Mouse (Mus musculus) midbrain, embryonic 12.5 days (tissue): ENCODE data around the gene Ppp1r2. TPM values are rescaled to one million over a fixed set of nuclear protein-coding genes. Genes with fewer than 3 reads are reported as not detected.

Source experiments
- ATAC-seq: fragments of 200-750 bp; cut with Nextera tagmentation; 2 replicates; pipeline ENCODE4 v1.8.0; 2017; ENCODE audit warnings: low read depth, moderate TSS enrichment, moderate library complexity; ENCODE audit not compliant: low FRiP score
- H3K27ac ChIP-seq: fragments of 300-500 bp; sonication (generic); replicated peaks from 2 replicates; pipeline ENCODE4 v1.5.1; 2016; ENCODE audit warnings: mild to moderate bottlenecking
- H3K27me3 ChIP-seq: fragments of 300-500 bp; sonication (generic); 2 replicates; pipeline ENCODE4 v1.6.1; 2016; ENCODE audit warnings: mild to moderate bottlenecking
- H3K36me3 ChIP-seq: fragments of 300-500 bp; sonication (generic); 2 replicates; pipeline ENCODE4 v1.6.1; 2016
- H3K4me1 ChIP-seq: fragments of 300-500 bp; sonication (generic); 2 replicates; pipeline ENCODE4 v1.6.1; 2016
- H3K4me2 ChIP-seq: fragments of 300-500 bp; sonication (generic); replicated peaks from 2 replicates; pipeline ENCODE4 v1.6.1; 2016; ENCODE audit warnings: mild to moderate bottlenecking, moderate library complexity
- H3K4me3 ChIP-seq: fragments of 300-500 bp; sonication (generic); 2 replicates; pipeline ENCODE4 v1.5.1; 2016; ENCODE audit warnings: mild to moderate bottlenecking
- H3K9ac ChIP-seq: fragments of 300-500 bp; sonication (generic); replicated peaks from 2 replicates; pipeline ENCODE4 v1.6.1; 2016; ENCODE audit warnings: mild to moderate bottlenecking, moderate library complexity
- H3K9me3 ChIP-seq: fragments of 300-500 bp; sonication (generic); 2 replicates; pipeline ENCODE4 v1.6.1; 2016; ENCODE audit warnings: mild to moderate bottlenecking
- WGBS: fragments of 180-500 bp; shearing (Covaris S2); methylation state at CpG from one replicate; pipeline ENCODE4 v1.1.7; 2016; 5-methylcytosine and 5-hydroxymethylcytosine counted together
- polyA plus RNA-seq: library from polyadenylated mRNA; unstranded; fragments of >200 nt; fragmentation: Nextera tagmentation; extraction: Ambion mirVana; gene quantifications from 2 replicates; pipeline ENCODE4 v1.2.1, GENCODE M21; 2016

Gene Ppp1r2
- polyA plus RNA-seq, 1 experiment from 2014 or later = 98.6 TPM

DNA sequence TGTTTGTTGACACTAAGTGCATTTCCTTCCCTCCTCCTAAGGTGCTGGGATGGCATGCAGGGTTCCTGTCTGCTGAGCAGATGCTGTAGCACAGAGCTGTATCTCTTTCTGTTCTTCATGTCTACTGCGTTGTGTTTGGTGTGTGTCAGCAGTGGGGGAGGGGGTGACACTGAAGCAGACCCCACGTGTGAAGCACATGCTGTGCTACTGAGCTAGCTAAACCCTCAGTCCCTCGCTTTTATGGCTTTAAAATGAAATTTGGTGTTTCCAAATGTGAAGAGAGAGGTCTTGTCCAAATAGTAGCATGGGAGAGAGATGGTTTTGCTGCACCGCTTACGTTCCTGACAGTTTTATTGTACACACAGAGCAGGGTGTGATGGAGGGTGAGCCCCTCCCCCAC is 43.5 kb downstream of the Ppp1r2 start:
- peaks cover 11% of the 10 kb centered on the region for H3K27me3 ChIP-seq
- H3K4me2 ChIP-seq = no peak overlapping the region
- 87% methylated on average over 5 of the region's 5 CpGs for WGBS
- H3K4me1 ChIP-seq = peaks cover 13% of the 10 kb centered on the region; the same call in 1 of the 2 replicates
- H3K36me3 ChIP-seq = no peaks in the 10 kb centered on the region
- no peak for ATAC-seq
- H3K9ac ChIP-seq = no peak overlapping the region
- H3K9me3 ChIP-seq = no peaks in the 10 kb centered on the region
- no peak overlapping the region for H3K27ac ChIP-seq
- no peak overlapping the region for H3K4me3 ChIP-seq

DNA sequence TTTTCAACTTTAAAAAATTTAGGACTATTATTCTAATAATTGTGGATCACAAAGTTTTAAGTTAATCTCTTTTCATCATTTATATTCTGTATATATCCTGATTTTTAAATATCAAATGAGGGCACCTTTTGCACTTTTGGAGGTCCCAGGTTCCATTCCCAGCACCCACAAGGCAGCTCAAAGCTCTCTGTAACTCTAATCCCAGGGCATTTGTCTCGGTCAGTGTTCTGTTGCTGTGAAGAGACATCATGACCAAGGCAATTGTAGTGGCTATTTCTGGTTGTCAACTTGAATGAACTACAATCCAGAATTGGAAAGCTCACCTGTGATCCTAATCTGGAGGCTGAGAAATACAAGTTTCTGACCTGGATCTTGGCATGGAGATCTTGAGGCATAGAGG is 47.3 kb downstream of the Ppp1r2 start:
- no peaks in the 10 kb centered on the region for H3K9me3 ChIP-seq
- no peaks in the 10 kb centered on the region for H3K4me1 ChIP-seq
- H3K9ac ChIP-seq = no peak overlapping the region
- no peak for ATAC-seq
- no peaks in the 10 kb centered on the region for H3K27me3 ChIP-seq
- H3K27ac ChIP-seq = no peak overlapping the region
- WGBS = 89% methylated on average over 1 of the region's 1 CpGs
- no peak overlapping the region for H3K4me2 ChIP-seq
- H3K36me3 ChIP-seq = no peaks in the 10 kb centered on the region
- no peak overlapping the region for H3K4me3 ChIP-seq

DNA sequence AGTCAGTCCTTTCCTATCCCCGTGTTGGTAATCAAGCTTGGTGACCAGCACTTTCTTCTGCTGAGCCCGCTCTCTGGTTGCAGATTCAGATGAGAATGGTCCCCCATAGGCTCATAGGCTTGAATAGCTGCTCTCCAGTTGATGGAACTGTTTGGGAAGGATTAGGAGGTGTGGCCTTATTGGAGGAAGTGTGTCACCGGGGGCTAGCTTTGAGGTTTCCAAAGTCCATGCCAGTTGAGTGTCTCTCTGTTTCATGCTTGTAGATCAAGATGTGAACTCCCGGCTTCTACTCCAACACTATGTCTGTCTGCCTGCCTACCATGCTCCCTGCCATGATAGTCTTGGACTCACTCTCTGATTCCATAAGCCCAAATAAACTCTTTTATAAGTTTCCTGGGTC is 59.8 kb downstream of the Ppp1r2 start:
- Histone ChIP-seq H3K9ac (no peak overlapping the region), H3K4me2 (no peak overlapping the region), H3K27me3 (no peaks in the 10 kb centered on the region), H3K9me3 (0 out of 2 replicates have a peak, but pooled peaks cover 5% of the 10 kb centered on the region), H3K4me3 (no peak overlapping the region), H3K36me3 (no peaks in the 10 kb centered on the region), H3K27ac (no peak overlapping the region), H3K4me1 (no peaks in the 10 kb centered on the region)
- no peak for ATAC-seq
- 90% methylated on average over 4 of the region's 4 CpGs for WGBS

DNA sequence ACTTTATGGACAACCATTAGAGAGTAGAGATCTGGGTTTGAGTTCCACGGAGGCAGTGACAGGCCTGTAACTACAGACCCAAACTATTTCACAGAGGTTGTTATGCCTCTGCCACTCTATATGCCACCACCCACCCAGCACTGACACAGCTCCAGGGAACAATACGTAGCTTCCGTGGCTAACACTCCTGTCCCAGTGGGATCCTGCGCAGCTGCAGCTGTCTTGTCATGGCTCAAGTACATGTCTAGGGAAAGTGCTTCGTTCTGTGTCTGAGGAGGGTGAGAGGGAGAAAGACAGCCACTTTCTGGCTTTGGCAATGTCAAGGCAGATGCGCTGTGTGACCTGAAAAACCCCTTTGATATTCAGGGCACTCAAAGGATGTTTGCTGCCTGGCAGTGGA is 61.6 kb downstream of the Ppp1r2 start:
- H3K36me3 ChIP-seq = no peaks in the 10 kb centered on the region
- no peak overlapping the region for H3K4me2 ChIP-seq
- ATAC-seq = no peak
- no peak overlapping the region for H3K27ac ChIP-seq
- H3K9me3 ChIP-seq = 0 out of 2 replicates have a peak, but pooled peaks cover 5% of the 10 kb centered on the region
- 88% methylated on average over 6 of the region's 6 CpGs for WGBS
- no peak overlapping the region for H3K9ac ChIP-seq
- H3K4me3 ChIP-seq = no peak overlapping the region
- no peaks in the 10 kb centered on the region for H3K27me3 ChIP-seq
- H3K4me1 ChIP-seq = no peaks in the 10 kb centered on the region

DNA sequence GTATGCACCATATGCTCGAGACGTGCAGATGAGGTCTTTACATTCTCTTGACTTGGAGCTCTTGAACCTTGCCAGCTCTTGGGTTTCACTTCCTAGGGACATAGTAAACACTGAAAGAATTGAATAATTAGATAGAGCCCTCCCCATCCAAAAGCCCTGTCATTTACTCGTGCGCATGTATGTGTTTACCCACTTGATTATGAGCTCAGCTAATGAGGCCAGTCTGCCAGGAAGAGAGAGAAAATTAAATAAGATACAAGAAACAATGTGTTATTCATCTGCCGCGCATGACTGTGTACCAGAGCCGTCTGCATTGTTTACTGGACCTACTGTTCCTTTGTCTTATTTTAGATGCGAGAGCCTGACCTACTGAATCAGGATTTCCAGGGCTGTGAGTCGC is 63.6 kb downstream of the Ppp1r2 start:
- Histone ChIP-seq H3K27me3 (no peaks in the 10 kb centered on the region), H3K4me2 (no peak overlapping the region), H3K9ac (no peak overlapping the region), H3K4me3 (no peak overlapping the region), H3K4me1 (no peaks in the 10 kb centered on the region), H3K27ac (no peak overlapping the region), H3K36me3 (no peaks in the 10 kb centered on the region), H3K9me3 (0 out of 2 replicates have a peak, but pooled peaks cover 5% of the 10 kb centered on the region)
- no peak for ATAC-seq
- 74% methylated on average over 9 of the region's 9 CpGs for WGBS

DNA sequence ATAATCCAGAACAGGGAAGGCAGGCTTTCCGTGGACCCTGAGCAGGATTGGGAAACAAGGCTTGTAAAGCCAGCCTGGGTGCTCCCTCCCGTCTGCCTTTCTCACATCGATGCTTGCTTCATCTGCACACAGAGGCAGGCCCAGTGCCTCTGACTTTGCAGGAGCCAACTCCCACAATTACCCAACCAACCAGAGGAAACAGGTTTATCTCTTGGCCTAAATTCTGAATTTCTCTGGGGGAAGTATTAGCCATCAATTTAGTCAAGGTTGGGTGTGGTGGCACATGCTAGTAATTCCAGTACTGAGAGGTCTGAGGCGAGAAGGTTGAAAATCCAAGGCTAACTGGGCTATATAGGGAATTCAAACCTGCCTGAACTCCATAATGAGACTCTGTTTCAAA is 64.6 kb downstream of the Ppp1r2 start:
- 78% methylated on average over 4 of the region's 4 CpGs for WGBS
- no peak for ATAC-seq

DNA sequence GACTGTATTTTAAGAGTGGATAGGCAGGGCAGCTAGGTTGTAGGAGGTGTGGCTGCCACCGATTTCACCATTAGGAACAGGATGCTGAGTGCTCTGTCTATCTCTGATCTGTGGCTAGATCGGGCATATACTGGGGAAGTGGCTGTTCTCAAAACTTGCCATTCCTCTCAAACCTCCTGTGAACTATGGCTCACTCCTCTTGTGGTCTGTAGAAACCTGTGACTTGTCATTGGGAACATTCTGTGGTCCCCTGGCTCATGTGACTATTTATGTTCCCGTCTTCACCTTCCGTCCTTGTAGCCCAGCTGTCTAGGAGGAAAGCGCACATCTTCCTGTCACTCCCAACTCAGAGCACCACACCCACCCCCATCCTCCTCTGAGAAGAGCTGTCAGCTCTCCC is 65.2 kb downstream of the Ppp1r2 start:
- H3K27me3 ChIP-seq = no peaks in the 10 kb centered on the region

More for the DNA sequence above, 64.6 kb downstream of the Ppp1r2 start:
- Histone ChIP-seq H3K4me1 (no peaks in the 10 kb centered on the region), H3K27ac (no peak overlapping the region), H3K9ac (no peak overlapping the region), H3K4me3 (no peak overlapping the region), H3K4me2 (no peak overlapping the region), H3K27me3 (no peaks in the 10 kb centered on the region), H3K9me3 (0 out of 2 replicates have a peak, but pooled peaks cover 3% of the 10 kb centered on the region), H3K36me3 (no peaks in the 10 kb centered on the region)

DNA sequence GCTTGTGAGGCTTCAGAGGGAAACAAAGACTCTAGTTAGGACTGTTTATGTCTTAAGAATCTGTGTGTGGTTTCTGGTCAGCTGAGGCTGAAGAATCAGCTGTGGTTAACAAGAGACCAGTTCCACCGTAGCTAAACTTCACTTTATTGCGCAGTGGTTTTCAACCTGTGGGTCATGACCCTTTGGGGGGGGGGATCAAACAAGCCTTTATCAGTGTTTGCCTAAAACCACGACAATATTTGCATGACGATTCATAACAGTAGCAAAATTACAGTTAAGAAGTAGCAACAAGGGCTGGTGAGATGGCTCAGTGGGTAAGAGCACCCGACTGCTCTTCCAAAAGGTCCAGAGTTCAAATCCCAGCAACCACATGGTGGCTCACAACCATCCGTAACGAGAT is 69.4 kb downstream of the Ppp1r2 start:
- no peaks in the 10 kb centered on the region for H3K4me1 ChIP-seq
- WGBS = 89% methylated on average over 7 of the region's 7 CpGs
- H3K4me2 ChIP-seq = no peak overlapping the region
- H3K9ac ChIP-seq = no peak overlapping the region
- no peak for ATAC-seq
- H3K27me3 ChIP-seq = no peaks in the 10 kb centered on the region
- no peaks in the 10 kb centered on the region for H3K36me3 ChIP-seq
- no peak overlapping the region for H3K27ac ChIP-seq
- no peaks in the 10 kb centered on the region for H3K9me3 ChIP-seq
- no peak overlapping the region for H3K4me3 ChIP-seq

More for the DNA sequence above, 65.2 kb downstream of the Ppp1r2 start:
- Histone ChIP-seq H3K4me3 (no peak overlapping the region), H3K27ac (no peak overlapping the region), H3K4me1 (no peaks in the 10 kb centered on the region), H3K4me2 (no peak overlapping the region), H3K9me3 (no peaks in the 10 kb centered on the region), H3K36me3 (no peaks in the 10 kb centered on the region), H3K9ac (no peak overlapping the region)
- WGBS = 77% methylated on average over 5 of the region's 5 CpGs
- no peak for ATAC-seq

DNA sequence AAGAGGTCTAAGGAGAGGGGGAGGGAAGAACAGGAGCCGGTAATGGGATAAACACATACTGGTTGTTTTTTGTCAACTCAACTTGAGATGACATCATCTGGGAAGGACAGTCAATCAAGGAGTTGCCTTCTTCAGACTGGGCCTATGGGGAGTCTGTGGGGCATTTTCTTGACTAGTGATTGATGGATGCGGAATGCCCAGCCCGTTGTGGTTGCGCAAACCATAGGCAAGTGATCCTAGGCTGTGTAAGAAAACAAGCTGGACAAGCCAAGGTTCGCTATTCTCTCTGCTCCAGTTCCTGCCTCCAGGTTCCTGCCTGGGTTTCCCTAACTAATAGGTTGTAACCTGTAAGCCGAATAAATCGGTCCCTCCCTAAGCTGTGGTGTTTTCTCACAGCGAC is 69.9 kb downstream of the Ppp1r2 start:
- no peak overlapping the region for H3K4me3 ChIP-seq
- no peak overlapping the region for H3K27ac ChIP-seq
- H3K9ac ChIP-seq = no peak overlapping the region
- H3K27me3 ChIP-seq = no peaks in the 10 kb centered on the region
- 88% methylated on average over 8 of the region's 8 CpGs for WGBS
- H3K36me3 ChIP-seq = no peaks in the 10 kb centered on the region
- H3K9me3 ChIP-seq = no peaks in the 10 kb centered on the region
- no peaks in the 10 kb centered on the region for H3K4me1 ChIP-seq
- H3K4me2 ChIP-seq = no peak overlapping the region
- no peak for ATAC-seq

DNA sequence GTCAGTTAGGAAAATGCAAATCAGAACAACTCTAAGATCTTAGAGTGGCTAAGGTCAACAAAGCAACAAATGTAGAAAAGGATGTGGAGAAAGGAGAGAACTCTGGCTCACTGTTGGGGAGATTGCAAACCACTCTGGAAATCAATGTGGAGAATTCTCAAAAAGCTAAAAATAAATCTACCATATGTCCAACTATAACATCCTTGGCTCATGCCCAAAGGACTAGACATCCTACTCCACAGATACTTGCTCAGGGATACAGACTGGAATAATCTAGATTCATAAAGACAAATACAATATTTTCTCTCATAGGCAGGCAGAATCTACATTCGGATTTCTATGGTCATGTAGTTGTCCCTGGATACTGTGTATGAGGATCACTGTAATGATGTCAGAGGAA is 70.9 kb downstream of the Ppp1r2 start:
- H3K4me3 ChIP-seq = no peak overlapping the region
- ATAC-seq = no peak
- no peaks in the 10 kb centered on the region for H3K27me3 ChIP-seq
- H3K9me3 ChIP-seq = no peaks in the 10 kb centered on the region
- H3K27ac ChIP-seq = no peak overlapping the region
- 82% methylated on average over 1 of the region's 1 CpGs for WGBS
- no peaks in the 10 kb centered on the region for H3K36me3 ChIP-seq
- H3K4me2 ChIP-seq = no peak overlapping the region
- no peak overlapping the region for H3K9ac ChIP-seq
- peaks cover 8% of the 10 kb centered on the region for H3K4me1 ChIP-seq

DNA sequence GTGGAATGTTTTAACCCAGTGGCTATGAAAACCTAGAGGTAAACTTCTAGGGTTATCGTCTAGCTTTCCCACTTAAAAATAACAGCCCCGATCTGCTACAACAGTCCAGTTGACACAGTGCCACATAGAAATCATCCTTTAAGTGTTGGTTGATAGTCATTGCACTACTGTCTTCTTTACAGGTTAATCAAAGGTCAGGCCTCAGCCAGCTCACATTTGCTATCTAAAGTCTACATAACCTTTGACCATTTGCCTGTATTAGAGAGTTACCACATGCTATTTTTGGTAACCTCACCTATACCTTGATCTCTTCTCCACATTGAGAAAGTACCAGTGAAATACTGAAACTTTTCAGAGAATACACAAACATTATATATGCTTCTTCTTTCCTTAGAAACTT is 73.4 kb downstream of the Ppp1r2 start:
- Histone ChIP-seq H3K27ac (peak overlapping the region; percentile 65; the same call in 1 of the 2 replicates), H3K9me3 (no peaks in the 10 kb centered on the region), H3K36me3 (no peaks in the 10 kb centered on the region), H3K9ac (no peak overlapping the region), H3K4me2 (peak overlapping the region; percentile 85), H3K4me1 (peaks cover 11% of the 10 kb centered on the region), H3K4me3 (no peak overlapping the region), H3K27me3 (no peaks in the 10 kb centered on the region)
- ATAC-seq = no peak
- WGBS = 86% methylated on average over 2 of the region's 2 CpGs
